Mouse (Mus musculus): ENCODE measurements around the gene Dscaml1. TPM values are rescaled to one million over a fixed set of nuclear protein-coding genes. Genes with fewer than 3 reads are reported as not detected.

Gene Dscaml1
- total RNA-seq, 1 experiment from 2014 or later, result not detected

DNA sequence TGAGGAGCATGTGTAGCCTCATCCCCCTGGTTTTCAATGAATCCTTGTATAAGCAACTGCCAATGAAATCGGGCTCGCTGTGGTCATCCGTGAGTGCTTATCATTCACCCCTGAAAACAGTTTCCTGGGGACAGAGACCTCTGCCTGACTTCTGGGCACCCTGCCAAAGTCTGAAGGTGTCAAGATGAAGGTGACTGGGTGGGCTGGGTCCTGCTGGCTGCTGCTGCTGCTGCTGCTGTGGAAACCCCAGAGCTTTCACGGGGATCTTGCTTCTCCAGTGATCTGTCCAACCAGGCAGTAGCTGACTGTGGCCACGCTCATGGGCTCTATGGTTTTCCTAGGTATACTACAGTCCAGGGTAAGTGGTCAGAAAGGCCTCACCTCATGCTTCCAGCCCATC lies 16.2 kb upstream of the Dscaml1 start:
- no peak for ATAC-seq (ENCODE audit: extremely low read depth, insufficient number of reproducible peaks, low FRiP score, poor library complexity, severe bottlenecking)

DNA sequence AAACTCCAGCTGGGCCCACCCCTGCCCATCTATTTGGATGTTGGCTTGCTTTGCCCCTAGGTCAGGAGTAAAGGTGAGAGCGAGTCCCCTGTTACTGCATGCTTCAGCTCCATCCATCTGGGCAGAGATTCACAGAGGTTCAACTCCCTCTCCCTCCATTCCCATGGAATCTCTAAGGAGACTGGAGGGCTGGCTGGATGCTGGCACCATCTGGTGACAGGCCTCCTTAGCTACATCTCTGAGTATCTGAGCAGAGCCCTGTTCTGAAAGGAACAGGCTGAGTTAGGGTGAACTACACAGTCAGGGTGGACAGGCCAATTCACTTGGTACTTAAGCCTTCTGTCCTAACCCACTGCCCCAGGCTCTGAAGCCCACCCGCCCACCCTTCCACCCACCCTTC lies 15.8 kb upstream of the Dscaml1 start:
- ATAC-seq (ENCODE audit: extremely low read depth, insufficient number of reproducible peaks, low FRiP score, poor library complexity, severe bottlenecking), result no peak

DNA sequence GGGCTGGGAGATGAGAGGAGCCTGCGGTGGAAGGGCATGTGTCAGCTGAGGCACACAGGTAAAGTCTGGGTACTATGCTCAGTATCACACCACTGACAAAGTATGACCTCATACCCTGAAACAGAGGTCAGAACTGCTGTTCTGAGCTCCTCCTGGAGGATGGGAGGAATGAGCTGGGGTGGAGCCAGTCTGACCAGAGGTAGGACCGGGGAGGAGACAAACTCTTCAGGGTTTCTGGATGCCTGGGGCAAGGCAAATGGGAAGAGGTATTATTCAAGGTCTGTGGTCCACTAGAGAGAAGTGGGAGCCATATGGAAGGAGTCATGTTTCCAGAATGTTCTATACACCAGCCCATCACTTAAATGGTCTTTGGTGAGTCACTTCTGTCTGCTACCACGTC lies 15.3 kb upstream of the Dscaml1 start:
- no peak for ATAC-seq (ENCODE audit: extremely low read depth, insufficient number of reproducible peaks, low FRiP score, poor library complexity, severe bottlenecking)

DNA sequence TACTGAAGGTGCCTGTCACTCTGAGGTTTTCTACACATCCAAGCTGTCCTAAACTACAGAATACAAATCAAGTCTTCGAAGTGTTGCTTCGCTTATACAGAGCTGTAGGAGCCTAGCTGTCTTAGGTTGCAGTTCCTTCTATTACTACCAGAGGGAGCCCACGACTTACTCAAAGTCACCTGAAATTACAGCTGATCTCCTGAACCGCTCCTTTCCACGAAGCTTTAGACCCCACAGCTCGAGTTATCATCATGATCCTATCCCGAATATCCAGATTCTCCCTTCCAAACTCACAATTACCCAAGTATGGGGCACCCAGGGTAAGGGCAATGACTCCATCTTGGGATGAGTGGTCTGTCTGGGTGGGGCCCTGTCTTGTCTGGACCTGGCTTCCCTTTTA lies 14.6 kb upstream of the Dscaml1 start:
- ATAC-seq (ENCODE audit: extremely low read depth, insufficient number of reproducible peaks, low FRiP score, poor library complexity, severe bottlenecking), result peak; percentile 56

DNA sequence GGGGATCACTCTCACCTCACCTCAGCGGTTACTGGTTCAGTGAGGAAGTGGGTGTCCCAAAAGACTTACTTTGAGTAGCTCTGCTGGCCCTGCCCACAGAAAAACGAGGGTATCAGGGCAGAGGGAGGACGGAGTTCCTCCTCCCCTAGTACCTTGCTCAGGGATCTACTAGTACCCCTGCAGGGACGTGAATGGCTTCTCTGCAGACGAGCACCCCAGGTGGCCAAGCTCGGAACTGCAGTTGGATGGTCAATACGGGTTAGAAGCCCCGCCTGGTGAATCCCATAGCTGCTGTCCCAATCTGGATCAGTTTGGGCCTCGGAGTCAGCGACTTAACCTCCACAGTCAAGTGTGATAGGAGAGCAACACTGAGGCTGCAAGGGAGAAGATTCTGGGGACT lies 14.1 kb upstream of the Dscaml1 start:
- peak; percentile 64 for ATAC-seq (ENCODE audit: extremely low read depth, insufficient number of reproducible peaks, low FRiP score, poor library complexity, severe bottlenecking)

DNA sequence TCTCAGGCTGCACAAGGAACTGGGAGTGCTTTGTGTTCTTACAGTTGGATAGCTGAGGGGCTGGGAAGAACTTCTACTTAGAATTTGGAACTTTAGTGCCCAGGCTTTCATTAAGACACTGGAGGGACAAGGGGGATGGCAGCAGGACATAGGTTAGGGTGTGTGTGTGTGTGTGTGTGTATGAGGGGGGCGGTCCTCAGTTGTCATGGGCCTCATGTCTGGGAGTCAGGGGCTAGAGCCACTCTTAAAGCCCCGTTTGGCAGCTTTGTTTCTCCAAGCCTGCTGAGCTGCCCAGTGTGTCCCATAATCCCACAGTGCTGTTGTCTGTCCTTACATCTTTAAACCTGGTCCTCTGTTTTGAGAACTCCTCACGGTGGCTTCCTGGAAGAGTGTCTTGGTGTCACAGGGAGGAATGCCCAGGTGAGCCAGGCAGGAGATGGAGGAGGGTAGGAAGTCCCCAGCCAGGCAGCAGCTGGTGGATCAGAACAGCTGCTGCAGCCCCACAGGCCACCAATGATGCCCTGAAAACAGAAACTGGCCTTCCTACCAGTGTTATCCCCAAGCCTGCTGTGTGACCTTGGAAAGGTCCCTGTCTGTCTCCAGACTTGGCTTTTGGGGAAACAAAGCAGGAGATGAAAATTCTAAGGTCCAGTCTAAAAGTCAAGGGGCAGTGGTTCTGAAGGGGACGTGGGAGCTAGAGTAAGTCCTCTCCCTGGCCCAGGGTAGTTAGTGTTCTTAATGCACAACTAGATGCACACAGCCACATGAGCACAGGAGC lies 13.5 kb upstream of the Dscaml1 start:
- no peak for ATAC-seq (ENCODE audit: extremely low read depth, insufficient number of reproducible peaks, low FRiP score, poor library complexity, severe bottlenecking)

DNA sequence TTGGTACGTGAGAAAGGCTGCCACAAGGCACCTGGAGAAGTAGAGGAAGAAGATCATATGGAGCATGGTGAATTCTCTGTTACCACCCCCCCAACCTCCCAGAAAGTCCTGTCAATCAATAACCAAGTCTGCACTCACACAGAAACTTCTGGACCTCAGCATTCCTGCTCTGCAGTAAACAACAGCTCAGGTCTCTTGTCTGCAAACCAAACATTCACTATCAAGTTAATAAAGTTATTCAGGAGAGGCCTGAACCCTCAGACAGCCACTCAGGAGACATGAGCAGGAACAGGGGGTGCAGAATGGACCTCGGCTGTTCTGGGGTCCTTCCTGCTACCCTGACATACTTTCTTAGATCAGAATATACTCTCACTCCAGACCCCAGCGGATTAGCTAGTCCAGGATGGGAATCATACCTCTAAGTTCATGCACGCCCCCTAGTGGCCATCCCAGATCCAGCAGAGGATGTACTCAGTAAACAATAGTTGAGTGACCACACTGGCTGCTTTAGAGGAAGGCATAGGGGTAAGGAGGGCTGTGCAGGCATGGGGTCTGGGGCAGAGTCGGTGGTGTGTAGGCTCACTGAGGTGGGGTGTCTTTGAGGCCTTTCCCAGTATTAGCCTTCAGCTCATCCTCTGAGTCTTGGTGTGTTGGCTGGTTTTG lies 12.8 kb upstream of the Dscaml1 start:
- ATAC-seq (ENCODE audit: extremely low read depth, insufficient number of reproducible peaks, low FRiP score, poor library complexity, severe bottlenecking), result no peak

DNA sequence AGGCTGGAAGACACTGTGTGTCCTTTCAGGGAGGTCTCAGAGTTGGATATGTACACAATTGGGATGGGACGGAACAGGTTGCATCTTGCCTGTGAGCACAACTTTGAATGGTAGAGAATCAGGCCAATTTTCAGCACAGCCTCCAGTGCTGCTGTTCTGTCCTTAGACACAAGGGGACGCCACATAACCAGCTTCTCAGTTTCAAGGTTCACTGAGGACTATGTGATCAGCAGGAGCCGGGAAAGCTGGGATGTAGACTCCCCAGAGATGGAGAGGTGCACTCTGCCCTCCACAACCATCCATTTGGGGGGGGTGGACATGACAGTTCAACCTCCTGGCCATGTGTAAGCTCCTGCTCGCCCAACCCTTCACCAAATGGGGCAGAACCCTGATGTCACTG lies 10.5 kb upstream of the Dscaml1 start:
- no peak for ATAC-seq (ENCODE audit: extremely low read depth, insufficient number of reproducible peaks, low FRiP score, poor library complexity, severe bottlenecking)

DNA sequence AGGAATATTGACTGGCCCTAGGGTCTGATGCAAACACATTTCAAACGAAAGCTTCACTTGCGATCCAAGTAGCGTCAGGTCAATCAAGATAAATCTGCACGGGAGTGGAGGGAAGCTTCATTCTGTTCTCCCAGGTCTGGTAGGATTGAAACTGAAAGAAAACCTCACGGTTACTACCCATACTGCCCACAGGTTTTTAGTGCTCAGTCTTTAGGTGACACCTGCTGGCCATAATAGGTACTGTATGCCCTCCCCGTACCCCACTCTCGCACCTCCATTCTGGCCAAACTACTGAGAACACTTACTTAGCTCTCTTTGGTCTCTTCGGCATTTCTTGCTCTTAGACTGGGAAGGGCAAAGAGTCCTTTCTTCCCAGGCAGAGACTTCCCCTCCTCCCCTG lies 9.2 kb upstream of the Dscaml1 start:
- ATAC-seq (ENCODE audit: extremely low read depth, insufficient number of reproducible peaks, low FRiP score, poor library complexity, severe bottlenecking), result peak; percentile 85

DNA sequence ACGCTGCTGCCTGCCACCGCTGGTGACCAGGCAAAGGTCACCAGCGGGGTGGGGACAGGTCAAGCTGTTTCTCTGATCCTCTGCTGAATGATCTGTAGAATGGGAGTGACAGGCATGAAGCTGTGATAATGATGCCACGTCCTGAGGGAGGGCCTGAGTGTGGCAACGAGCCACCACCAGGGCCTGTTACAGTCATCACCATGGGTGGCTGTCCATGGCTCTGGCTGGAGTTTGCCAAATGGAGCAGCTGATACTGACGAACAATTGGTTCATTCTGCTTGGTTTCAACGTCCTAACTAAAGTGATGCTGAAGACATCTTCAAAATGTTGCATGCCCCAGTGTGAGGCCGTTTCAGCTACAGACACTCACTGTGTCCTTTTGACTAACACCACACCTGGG lies 8.2 kb upstream of the Dscaml1 start:
- no peak for ATAC-seq (ENCODE audit: extremely low read depth, insufficient number of reproducible peaks, low FRiP score, poor library complexity, severe bottlenecking)

DNA sequence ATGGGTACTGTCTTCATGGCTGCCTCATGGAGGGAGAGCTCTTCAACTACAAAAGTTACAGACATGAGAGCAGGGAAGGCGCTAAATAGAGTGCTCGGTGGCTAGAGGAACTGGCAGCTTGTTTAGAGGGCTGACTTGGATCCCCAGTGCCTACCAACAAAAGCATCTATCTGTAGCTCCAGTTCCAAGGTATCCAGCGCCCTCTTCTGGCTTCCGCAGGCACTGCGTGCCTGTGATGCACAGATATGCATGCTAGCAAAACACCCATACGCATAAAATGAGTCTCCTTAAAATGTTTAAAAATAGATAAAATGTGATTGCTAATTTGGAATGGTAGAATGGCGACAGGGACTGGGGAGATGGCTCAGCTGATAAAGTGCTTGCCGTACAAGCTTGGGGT lies 5.2 kb upstream of the Dscaml1 start:
- no peak for ATAC-seq (ENCODE audit: extremely low read depth, insufficient number of reproducible peaks, low FRiP score, poor library complexity, severe bottlenecking)

DNA sequence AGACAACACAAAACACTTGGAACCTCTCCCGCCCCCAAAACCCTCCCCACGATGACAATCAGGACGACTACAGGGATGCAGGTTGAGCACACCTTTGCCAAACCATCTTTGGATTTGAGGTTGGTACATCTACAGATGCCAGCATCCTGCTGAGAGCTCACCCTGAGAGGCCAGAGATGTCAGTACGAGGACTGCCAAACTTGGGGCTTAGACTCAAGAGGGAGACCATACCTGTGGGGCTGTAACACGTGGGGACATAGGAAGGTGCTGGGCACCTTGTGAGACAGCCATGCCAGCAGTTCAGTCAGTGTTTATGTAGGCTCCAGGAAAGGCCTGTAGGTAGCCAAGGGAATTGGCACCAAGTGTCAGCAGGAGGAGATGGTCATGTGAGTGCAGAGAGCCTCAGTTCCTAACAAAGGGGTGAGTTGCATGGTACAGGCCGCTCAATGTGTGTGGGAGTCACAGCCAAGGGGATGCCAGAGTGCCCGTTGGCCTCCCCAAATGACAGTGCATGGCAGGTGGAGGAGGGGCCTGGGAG lies 3.6 kb upstream of the Dscaml1 start:
- ATAC-seq (ENCODE audit: extremely low read depth, insufficient number of reproducible peaks, low FRiP score, poor library complexity, severe bottlenecking), result no peak

DNA sequence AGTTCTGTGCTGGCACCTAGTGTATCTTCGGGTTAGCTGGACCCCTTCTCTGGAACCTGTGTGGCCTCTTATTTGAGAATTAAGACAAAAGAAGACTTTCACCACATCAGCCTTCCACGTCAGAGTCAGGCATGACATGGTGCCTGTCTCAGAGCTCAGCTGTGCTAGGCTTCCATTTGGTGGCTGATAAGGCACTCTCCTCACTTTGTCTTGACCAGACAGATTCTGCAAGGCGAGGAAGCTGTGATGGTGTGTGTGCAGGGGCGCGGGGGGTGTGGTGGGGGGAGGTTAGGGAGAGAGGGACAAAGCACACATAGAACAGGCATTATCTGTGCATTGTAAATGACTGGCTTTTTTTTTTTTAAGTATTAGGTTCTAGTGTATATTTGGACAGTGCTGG lies 3.0 kb downstream of the Dscaml1 start:
- no peak for ATAC-seq (ENCODE audit: extremely low read depth, insufficient number of reproducible peaks, low FRiP score, poor library complexity, severe bottlenecking)

DNA sequence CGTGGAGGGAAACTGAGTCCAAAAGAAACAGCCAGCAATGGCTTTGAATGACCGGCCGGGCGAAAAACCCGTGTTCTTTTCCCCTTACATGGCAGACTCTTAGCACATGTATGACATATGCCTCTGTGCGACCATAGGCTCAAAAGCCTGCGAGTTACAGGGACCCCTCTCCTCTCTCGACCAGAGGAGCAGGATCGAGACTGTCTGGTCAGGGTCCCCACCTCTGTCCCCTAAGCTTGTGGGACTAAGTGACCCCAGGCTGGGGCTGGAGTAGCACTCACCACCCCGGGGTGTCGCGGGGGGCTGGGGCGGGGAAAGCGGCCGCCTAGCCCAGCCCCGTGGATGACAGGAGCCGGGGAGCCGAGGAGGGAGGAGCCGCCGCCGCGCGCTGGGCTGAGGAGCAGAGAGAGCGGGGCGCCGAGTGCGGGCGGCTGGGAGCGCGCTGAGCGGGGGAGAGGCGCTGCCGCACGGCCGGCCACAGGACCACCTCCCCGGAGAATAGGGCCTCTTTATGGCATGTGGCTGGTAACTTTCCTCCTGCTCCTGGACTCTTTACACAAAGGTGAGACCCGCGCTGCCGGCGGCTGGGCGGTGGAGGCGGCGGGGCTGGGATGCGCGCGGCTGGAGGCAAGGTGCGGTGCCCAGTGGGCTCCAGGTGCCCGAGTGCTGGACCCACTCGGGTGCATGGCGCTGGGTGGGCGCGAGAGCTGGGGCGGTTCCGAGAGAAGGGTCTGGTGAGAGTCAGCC lies 3.7 kb downstream of the Dscaml1 start:
- ATAC-seq (ENCODE audit: extremely low read depth, insufficient number of reproducible peaks, low FRiP score, poor library complexity, severe bottlenecking), result no peak

DNA sequence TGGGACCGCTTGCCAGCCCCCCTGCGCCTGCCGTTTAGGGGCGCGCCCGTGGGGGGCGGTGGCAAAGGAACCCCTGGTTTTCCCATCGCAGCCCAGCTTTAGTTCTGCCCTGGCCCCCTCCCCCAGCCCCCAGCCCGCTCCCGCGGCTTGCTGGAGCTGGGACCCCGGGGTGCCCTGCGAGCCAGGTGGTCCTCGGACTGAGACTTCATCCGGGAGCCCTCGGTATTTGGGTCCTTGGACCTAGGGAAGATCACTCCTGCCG lies 4.2 kb downstream of the Dscaml1 start:
- ATAC-seq (ENCODE audit: extremely low read depth, insufficient number of reproducible peaks, low FRiP score, poor library complexity, severe bottlenecking), result no peak

DNA sequence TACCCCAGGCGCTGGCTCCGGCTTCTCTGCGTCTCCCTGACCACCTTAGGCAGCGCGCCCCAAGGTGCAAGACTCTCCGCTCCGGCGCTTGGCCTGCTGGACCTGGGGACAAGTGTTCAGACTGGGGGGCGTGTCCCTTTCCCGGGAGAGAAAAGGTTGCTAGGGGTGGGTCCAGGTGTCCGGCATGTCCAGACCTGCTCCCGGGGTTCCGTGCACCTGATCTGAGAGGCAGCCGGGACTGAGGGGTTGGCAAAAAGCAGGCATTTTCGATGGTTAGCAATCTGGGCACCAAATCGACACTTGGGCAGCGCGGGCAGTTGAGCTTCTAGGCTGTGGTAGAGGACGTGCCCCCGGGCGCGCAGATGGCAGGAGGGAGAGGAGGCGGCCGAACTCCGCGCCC lies 4.7 kb downstream of the Dscaml1 start:
- ATAC-seq (ENCODE audit: extremely low read depth, insufficient number of reproducible peaks, low FRiP score, poor library complexity, severe bottlenecking), result no peak

DNA sequence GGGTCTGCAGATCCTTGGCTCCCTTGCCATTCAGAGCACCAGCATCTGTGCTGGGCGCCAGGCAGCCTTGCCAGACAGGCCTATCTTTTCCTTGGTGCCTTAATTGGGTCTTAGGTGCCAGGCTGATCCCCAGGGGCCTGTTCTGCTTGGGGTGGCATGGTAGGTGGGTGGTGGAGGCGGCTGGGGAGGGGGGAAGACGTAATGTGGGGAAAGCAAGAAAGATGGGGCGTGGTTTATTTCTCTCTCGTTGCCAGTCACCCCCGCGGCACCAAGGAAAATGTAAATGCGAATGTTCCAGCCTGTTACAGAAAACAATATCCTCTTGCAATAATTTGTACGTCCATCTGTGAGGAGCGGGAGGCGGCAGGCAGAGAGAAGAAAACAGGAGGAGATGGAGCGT lies 6.2 kb downstream of the Dscaml1 start:
- no peak for ATAC-seq (ENCODE audit: extremely low read depth, insufficient number of reproducible peaks, low FRiP score, poor library complexity, severe bottlenecking)

DNA sequence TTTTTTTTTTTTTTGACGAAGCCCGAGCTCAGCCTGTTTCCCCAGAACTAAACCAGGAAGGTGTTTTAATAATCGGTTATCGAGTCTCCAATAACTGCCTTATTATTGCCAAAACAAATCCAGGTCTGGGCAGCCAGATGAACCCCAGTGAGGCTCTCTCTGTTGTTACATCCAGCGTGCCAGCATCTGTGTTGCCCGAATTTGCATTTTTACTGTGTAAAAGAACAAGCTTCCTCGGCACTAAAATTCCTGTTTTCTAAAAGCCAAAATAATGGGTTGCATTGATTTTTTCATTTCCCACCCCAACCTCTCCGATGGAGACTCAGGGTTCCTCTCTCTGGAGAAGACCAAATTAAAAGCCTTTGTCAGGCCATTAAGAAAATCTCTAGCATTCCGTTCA lies 6.7 kb downstream of the Dscaml1 start:
- no peak for ATAC-seq (ENCODE audit: extremely low read depth, insufficient number of reproducible peaks, low FRiP score, poor library complexity, severe bottlenecking)

DNA sequence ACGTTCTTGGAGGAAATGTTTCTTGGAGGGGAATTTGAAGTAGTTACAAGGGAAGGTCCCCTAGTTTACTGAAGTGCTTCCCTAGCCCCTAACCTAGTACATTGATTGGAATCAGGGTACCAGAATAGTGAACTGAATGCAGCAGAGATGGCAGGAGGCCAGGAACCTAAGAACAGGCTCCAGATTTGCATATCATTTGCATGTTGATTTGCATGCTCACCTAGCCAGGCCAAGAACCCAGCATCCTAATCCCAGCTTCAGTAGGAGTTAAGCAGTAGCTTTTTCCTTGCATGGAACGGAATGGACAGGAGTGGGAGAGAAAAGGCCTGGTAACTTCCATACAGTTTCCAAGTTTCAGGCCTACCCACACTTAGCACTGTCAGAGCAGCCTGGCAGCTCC lies 7.7 kb downstream of the Dscaml1 start:
- ATAC-seq (ENCODE audit: extremely low read depth, insufficient number of reproducible peaks, low FRiP score, poor library complexity, severe bottlenecking), result no peak

DNA sequence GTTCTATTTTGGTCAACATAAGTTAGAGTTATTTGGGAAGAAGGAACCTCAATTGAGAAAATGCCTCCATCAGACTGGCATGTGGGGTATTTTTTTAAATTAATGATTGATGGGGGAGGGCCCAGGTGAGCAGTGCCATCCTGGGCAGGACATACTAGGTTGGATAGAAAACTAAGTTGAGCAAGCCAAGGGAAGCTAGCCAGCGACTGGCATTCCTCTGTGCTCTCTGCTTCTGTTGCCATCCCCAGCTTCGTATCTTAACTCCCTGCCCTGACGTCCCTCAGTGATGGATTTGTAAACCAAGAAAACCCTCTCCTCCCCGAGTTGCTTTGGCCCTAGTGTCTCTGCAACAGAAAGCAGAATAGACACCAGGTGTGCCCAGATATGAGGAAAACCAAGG lies 12.6 kb downstream of the Dscaml1 start:
- ATAC-seq (ENCODE audit: extremely low read depth, insufficient number of reproducible peaks, low FRiP score, poor library complexity, severe bottlenecking), result no peak

Measured in neutrophil, adult 5-6 weeks (primary cell).